Mouse (Mus musculus) T-helper 2 cell (primary cell): ENCODE measurements at regions not wholly inside any gene's neighbourhood (a gene's known extent, or its start where the extent isn't known, plus 50 kb on each side); places are given as distances from the start of the nearest gene placed in this dataset.
"Not testable (repeated sequence)": the region's sequence is repeated elsewhere in the genome, so short reads cannot be mapped to it uniquely, and the experiment has no call there.

Experiments
- in situ Hi-C: fragments of 300-600 bp; cut with MboI, MseI; formaldehyde crosslinking; loops from one replicate; pipeline ENCODE4 v1.15.1; 2025; ENCODE audit warnings: high pct_unique_total_duplicates

DNA sequence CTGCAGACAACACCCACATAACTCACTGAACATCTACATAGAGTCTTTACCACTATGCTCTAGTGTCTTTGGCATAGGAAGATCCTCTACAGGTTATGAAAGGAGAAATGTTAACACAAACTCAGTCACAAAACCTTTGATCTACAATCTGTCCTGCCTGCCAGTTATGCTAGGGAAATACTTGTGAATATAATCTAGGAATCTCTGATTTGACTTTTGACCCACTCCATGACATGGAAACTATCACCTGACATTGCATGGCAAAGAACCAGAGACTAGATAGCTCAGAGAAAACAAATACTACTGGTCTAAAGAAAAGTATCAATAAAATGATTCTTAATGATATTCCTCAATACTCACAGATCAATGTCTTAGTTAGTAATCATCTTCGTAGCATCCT, 524.3 kb upstream of the Kif18a start:
- in situ Hi-C loops = no loop called here

DNA sequence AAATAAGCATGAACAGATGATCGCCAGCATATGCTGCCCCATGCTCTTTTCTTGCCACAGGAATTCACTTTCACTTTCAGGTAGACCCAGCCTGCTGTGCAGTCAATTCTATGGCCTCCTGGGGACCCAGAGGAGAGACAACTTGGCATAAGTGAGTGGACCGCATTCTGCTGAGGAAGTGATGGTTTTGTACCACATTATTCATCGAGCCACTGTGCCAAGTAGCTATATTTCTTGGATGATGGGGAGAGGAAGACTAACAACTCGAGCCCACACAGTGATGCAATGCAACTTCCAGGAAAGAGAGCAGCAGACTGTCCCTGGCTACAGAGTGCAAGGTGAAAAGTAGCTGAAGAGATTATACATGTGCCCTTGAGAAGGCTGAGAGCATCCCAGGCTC, 515.8 kb upstream of the Kif18a start:
- in situ Hi-C loops = no loop called here

DNA sequence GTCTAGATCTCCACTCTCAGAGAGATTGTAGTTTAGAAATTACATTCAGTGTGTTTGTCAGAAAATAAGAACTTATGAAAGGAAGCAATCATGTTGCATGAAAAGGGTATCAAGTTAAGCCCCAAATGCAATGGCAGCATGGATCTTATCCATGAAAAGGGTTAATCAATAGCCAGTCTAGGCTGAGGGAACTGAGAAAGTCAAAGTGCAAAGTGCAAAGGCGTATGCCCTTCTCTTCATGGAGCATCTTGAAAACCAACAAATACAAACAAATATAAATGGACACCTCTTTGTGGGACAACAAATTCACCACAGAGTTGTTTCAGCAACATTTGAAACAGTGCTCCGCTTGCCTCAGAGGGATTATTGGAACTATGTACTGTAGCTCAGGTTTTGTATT, 514.1 kb upstream of the Kif18a start:
- in situ Hi-C loops = no loop called here

DNA sequence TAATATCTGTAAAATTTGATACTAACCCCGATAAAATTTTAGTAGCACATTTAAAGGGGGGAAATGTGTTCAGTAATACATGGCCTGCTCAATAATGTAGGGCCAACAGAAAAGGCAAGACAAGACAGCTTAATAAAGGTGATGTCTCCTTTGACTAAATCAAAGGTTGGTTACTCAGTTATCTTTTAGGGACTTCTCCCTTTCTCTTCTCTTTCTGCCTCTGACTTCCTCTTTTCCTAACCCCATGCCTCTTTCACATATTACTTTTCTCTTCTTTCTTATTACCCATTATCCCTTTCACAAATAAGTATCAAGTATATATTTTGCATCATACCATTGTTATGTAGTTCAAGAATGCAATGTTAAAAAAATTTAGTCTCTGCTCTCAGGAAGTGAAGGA, 510.2 kb upstream of the Kif18a start:
- in situ Hi-C loops = no loop called here

DNA sequence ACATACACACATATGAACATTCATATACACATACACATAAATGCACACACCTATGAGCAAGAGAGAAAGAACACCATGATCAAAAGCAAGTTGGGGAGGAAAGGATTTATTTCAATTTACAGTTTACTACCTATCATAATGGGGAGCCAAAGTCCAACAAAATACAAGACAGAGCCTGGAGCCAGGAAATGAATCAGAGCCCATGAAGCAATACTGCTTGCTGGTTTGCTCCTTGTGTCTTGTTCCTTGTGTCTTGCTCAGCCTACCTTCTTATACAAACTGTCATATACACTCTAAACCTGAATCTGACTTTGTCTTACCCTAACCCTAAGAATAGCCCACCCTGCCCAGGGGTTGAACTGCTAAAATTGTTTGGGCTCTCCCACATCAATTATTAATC, 497.1 kb upstream of the Kif18a start:
- in situ Hi-C loops = no loop called here

DNA sequence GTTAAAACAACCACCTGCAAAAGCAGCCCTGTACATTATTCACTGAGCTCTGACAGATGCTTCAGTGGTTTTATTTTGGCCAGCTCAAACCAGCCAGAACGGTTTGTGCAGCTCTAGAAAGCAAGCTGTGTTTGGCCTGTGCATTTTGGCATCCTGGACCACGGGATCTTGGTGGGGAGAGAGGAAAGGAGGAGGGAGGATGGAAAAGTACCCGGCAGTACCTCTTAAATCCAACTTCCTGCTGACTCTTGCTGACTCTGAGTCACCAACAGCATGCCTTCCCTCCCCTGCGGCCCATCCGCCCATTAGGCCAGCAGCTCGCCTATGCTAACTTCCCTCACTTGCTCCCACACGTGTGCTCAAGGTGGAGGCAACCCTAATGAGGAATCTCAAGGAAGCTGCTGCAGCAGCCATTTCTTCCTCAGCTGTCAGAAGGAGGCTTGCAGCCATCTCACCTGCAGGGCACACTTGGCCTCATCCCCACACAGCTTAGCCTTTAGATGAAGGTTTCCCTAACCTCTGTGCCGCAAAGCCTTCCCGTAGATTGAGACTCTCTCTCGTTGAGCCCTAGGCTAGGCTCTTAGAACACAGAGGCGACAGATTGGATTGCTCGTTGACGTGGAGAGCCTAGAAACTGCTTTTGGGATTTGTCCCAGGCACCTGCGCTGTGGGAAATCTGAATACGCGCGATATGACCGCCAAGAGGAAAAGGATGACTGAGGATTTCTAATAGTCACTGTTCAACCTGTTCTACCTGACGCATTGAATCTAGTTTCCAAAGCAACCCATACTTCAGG, 495.2 kb upstream of the Kif18a start:
- in situ Hi-C loops = no loop called here

DNA sequence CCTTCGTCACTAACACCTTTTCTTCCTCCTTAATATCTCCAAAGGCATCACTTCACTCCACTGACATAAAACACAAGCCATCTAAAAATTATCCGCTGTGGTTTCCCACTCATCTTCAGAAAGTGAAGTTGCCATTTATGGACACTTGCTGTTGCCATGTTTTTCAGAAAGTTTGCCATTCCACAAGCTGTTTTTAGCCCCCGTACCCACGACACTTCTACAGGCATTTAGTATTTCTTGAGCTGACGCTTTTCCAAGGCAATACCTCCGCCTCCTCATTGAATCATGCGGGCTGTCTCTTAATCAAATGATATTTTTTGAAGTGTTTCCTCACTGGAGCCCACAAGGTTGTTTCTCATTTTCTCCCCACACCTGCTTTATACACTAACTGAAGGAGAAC, 491.4 kb upstream of the Kif18a start:
- in situ Hi-C loops = no loop called here

DNA sequence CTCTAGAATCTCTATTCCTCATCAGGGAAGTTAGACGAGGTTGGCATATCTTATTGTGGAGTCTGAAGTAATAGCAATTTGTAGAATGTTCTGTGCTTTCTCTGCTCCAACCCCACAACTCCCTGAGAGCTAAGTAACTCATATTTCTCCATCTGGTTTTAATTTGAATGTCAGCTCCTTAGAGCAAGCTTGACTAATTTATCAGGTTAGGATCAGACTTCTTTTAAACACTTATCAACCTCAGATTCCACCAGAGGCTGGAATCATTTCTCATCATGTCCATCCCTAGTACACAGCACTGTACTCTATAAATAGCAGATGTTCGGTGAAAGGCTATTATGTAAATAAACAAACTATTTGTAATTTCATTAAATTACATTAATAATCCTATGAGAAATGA, 485.4 kb upstream of the Kif18a start:
- in situ Hi-C loops = no loop called here

DNA sequence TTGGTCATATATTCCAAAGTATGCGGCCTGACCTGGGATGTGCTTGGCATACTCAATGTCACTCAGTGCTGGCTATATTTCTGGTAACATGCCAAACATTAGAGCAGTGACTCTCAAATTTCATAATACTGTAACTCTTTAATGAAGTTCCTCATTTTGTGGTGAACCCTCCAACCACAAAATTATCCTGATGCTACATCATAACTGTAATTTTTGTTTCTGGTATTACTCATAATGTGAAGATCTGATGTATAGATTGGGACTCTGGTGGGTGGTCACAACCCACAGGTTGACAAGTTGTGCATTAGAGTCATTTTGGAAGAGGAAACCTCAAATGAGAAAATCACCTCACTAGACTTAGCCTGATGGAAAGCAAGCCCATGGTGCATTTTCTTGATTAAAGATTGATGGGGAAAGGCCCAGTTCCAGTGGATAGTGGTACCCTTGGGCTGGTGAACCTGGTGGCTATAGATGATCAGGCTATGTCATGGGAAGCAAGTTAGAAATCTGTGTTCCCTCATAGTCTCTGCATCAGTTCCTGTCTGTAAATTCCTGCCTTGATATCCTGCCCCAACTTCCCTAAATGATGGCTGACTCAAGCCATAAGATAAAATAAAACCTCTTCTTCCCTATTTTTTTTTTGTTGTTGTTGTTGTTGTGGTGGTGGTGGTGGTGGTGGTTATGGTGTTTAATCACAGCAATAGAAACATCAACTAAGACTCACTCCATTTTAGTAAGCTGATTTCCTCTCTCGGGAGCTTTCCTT, 483.5 kb upstream of the Kif18a start:
- in situ Hi-C loops = no loop called here

DNA sequence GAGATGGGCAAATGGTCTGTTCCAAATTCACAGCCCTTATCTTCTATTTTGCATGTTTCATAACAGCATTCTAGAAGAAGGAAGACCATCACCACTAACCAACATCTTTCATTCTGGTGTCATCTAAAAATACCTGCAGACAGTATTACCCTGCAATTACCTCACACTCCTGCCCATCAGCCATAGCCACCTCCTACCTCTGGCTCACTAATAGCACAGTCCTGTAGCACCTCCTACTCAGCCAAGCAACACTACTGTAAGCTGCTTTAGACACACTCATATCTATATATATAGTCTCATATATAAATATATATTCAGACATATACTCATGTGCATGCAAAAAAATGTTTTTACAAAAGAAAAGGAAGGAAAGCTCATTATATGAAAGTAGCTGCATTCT, 468.2 kb upstream of the Kif18a start:
- in situ Hi-C loops = loop anchor here (10.0 kb wide), 1 partner anchor 1458 kb away; no protein-coding TSS in a partner anchor

DNA sequence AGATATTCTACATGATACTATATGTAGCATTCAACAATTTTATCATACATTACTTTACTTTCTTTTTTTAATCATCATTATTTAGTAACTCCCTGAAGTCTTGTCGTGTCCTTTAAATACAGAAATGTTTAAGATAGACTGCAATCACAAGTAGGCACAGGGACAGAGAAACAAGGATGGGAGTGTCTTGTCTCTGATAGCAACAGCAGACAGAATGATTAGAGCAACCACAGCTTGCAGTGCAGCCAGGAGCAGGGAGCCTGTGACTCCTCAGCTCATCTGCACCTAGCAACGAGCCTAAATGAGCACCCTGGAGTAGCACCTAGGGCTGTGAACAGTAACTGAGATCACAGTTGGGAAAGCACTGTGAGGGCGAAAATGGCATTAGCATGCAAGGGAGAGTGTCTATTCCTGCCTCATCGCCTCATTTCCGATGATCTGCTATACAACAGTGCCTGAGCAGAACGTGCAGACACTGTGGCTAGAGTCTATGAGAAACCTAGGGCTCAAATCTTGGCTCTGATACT, 467.4 kb upstream of the Kif18a start:
- in situ Hi-C loops = loop anchor here (10.0 kb wide), 1 partner anchor 1458 kb away; no protein-coding TSS in a partner anchor

DNA sequence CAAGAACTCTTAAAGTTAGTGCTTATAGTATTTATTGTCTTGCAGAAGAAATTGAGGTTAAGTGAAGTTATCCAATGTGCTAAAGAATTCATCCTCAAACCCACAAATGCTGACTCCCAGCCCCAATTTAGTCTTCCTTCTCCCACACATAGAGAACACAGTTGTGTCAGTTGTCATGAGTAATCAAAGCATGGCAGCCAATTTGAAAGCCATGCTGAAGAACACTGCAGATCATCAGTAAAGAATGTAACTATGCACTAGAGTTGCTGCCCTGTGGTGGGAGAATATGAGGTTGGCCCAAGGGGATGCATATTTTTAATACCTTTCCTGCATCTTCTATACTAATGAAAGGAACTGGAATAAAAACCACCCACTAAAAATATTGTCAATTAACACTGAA, 464.0 kb upstream of the Kif18a start:
- in situ Hi-C loops = loop anchor here (10.0 kb wide), 1 partner anchor 1462 kb away; no protein-coding TSS in a partner anchor

DNA sequence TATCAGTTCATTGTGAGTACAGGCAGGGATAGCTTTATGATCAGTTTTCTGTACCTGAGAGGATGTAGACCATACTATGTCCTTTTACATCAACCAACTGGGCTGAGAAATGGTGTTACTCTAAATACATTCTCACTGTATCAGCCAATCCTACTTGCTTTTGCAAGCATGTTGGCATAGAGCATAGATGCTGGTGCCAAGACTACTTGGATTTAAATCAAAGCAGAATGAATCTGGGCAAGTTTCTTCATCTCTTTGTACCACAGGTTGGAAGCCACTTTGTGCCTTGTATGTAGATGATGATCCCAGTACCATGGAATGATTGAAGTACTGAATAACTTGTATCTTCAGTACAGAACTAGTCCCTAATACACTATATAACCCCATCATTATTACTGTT, 456.5 kb upstream of the Kif18a start:
- in situ Hi-C loops = no loop called here

DNA sequence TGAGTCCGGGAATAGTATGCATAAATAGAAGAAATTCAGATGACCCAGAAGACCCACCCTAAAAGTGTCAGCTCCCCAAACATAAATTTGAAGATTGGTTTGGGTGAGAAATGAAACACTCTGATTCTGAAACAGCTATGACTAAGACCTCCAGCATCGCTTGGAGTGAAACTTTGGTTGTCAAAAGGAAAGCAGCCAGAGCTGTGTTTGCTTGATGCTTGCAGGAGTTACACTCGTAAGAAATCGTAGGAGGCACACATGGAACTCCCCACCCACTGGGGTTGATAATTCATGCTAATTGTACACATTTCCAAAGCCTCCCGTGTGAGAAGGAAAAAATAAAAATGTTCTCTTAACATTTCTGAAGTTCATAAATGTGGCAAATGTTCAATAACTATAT, 454.6 kb upstream of the Kif18a start:
- in situ Hi-C loops = no loop called here

DNA sequence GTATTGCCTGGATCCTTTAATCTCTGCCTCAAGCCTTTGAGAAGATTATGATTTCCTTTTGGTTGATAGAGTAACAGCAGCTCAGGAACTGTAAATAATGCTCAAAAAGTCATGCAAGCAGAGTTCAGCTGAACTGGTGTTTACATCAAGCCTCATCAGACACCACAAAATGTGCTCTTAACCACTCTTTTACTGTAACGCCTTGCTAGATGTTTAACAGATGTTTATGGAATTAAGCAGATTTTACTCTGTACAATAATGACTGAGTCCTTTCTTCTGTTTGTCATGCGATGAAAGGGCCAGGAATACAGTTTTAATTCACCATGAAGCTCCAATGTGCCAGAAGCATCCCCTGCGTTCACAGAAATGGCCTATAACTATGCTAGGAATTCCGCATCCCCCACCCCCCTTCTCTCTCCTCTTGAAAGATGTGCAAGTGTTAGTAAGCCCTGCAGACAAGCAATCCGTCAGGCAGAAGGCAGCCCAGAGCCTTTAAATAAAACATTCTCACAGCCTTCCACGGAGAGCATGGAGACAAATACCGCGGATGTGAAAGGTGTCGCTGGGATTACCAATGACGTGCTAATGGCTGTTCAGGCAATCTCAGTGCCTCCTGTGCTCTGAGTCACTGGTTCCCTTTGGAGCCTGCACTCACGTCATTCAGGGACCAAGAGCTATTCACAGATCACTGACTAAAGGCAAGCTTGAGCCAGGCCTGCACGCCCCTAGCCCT, 453.3 kb upstream of the Kif18a start:
- in situ Hi-C loops = no loop called here

DNA sequence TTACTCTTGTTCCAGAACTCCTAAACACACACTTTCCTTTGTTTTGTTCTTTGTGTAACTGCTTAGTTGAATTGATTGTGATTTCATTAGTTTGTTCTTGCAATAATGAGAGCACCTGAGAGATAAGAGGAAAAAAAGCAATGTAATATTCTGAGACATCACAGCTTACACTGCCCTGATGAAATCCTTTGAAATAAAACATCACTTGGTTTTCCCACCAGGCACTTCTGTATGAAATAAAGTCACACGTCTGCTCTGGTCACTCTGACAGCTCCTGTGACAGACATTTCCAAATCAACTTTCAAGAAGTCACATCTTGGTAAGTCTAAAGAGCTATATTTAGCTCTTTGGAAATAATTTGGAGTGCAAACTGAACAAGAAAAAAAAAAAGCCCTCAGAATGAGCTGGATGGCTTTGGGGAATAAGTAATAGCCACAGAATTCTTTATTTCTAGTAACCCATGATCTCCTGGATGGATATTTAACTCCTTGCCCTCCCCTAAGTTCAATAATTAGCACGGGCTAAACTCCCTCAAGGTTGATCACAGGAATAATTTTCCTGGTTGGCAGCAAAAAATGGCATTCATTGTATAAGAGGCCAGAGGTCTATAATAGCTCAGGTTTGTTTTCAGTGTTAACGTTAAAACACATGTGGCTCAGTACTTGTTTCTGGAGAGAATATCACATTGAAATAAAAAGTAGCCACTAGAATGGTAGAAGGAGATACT, 452.4 kb upstream of the Kif18a start:
- in situ Hi-C loops = no loop called here

DNA sequence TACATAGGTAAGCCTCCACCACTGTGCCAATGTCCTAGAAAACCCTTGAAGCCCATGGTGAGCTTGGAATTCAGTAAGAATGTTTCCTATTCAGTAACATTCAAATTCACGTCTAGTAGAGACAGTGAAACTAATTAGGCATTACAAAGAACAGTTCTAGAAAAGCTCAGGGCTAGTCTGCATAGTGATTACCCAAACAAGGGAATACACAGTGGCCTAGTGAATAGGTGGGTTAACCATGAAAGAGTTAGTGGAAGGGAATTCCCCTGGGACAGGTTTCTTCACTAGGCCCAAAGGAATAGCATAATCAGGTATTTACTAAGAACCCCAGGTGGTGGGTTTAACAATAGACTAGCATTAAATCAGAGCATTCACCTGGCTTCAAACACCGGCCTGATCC, 436.7 kb upstream of the Kif18a start:
- in situ Hi-C loops = not testable (repeated sequence)

DNA sequence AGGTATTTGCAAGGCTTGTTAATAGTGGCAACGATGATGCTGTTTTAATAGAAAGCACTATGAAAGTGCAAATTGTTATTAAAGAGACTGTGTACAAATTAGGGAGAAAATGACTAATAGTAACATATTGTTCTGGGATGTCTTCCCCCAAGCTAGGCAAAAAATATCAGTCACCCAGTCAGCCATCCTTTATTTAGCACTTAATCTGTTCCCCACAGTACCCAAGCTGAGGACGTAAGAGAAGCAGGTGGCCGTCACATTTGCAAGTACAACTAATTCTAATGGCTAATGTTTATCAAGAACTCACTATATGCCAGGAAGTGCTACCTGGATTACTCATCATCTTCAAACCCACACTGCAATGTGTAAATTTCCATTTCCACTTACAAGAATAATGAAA, 432.5 kb upstream of the Kif18a start:
- in situ Hi-C loops = no loop called here

DNA sequence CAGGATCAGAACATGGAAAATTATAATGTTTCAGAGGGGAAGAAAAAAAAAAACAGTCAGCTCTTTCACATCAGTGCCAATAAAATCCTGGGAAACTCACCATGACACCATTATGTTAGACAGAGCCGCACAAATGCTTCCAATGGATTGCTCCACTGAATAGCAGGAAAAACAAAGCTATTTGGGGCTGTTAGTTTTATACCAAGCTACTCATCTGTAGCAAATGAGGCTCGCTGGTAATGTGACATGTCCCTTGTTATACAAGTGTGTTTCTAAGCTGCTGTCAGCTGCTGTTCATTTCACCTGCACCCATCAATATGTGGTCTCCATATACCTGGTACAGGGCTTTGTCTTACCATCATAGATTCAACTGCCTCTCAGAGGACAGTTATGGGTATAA, 426.1 kb upstream of the Kif18a start:
- in situ Hi-C loops = no loop called here

DNA sequence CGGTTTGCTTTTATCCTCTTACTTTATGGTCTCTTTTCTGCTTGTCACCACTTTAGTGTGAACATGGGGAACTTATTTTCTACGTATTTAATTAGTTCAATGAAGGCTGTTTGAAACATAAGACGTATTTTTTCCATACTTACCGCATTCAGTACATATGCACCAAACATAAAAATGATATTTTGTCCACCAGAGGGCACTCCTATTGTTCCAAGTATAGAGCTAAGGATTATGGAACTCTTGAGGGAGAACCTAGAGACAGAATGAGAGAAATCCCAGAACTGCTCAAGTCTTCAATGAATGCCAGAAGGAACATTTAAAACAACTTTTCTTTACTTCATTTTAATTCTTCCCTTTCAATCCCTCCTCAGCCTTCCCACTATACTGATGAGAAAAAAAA, 403.4 kb upstream of the Kif18a start:
- in situ Hi-C loops = no loop called here

DNA sequence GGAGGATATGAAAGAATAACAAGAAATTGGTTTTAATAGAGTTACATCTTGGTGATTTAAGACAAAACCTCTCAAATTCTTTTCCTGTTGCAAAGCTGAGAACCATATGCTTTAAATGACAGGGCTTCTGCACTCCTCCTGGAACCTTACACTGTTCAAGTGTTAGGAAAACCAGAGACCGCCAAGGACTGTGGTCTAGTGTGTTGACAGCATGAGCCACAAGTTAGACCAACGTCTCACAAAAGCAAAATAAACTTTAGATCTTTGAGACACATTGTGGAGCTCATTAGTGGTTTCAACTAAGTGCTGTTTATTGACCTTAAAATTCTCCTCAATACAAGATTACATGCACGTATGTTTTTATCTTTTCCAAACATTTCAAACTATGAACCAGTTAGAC, 402.9 kb upstream of the Kif18a start:
- in situ Hi-C loops = no loop called here
